Mouse (Mus musculus): ENCODE measurements around the gene Cd163l1. TPM values are rescaled to one million over a fixed set of nuclear protein-coding genes. Genes with fewer than 3 reads are reported as not detected.

The Cd163l1 gene
- total and polyA plus RNA-seq, 3 experiments = not detected

GRCm38 (mm10) chr7:140233696-140234095 is 15.6 kb downstream of the Cd163l1 start:
- Histone ChIP-seq H3K36me3 (ENCODE audit: control insufficient read depth in 1 of 2, insufficient read depth in 2 of 2, low read length in 2 of 2) (no peaks in the 10 kb centered on the region), H3K4me1 (ENCODE audit: control insufficient read depth in 1 of 2, insufficient read depth in 2 of 2, low read length in 2 of 2) (no peaks in the 10 kb centered on the region), H3K79me2 (ENCODE audit: control insufficient read depth, insufficient read depth, low read length, poor library complexity) (no peaks in the 10 kb centered on the region), H3K9me3 (replicated peaks; ENCODE audit: insufficient read depth, low read length) (no peaks in the 10 kb centered on the region), H3K27me3 (ENCODE audit: control insufficient read depth in 1 of 2, insufficient read depth in 2 of 2, low read length in 2 of 2) (no peaks in the 10 kb centered on the region), H3K9ac (ENCODE audit: control insufficient read depth, low read depth, low read length, poor library complexity, severe bottlenecking) (no peak overlapping the region), H3K27ac (ENCODE audit: control insufficient read depth, low read depth, low read length) (no peak overlapping the region), H3K4me3 (ENCODE audit: control insufficient read depth in 1 of 2, insufficient read depth in 1 of 2, low read depth in 2 of 2, low read length in 2 of 2) (no peak overlapping the region)
- no peak for DNase-seq (ENCODE audit: low read depth, low spot score)
- no peak for TF ChIP-seq MEF2A (IDR thresholded peaks at IDR 0.05; ENCODE audit: extremely low read depth, insufficient replicate concordance, low read depth, low read length, poor library complexity, severe bottlenecking)
- TF ChIP-seq JUND (IDR thresholded peaks at IDR 0.05; ENCODE audit: low read depth, low read length) = no peak

GRCm38 (mm10) chr7:140247216-140247615 is 29.1 kb downstream of the Cd163l1 start, which contains the start of gene 5830411N06Rik:
Gene 5830411N06Rik, plus strand, starts transcription at chr7:140247284.
- Histone ChIP-seq H3K79me2 (ENCODE audit: control insufficient read depth, insufficient read depth, low read length, poor library complexity) (no peaks in the 10 kb centered on the region), H3K27me3 (ENCODE audit: control insufficient read depth in 1 of 2, insufficient read depth in 2 of 2, low read length in 2 of 2) (no peaks in the 10 kb centered on the region), H3K4me3 (ENCODE audit: control insufficient read depth in 1 of 2, insufficient read depth in 1 of 2, low read depth in 2 of 2, low read length in 2 of 2) (no peak within 1 kb of the TSS), H3K9ac (ENCODE audit: control insufficient read depth, low read depth, low read length, poor library complexity, severe bottlenecking) (no peak within 1 kb of the TSS), H3K4me1 (ENCODE audit: control insufficient read depth in 1 of 2, insufficient read depth in 2 of 2, low read length in 2 of 2) (no peaks in the 10 kb centered on the region), H3K27ac (ENCODE audit: control insufficient read depth, low read depth, low read length) (no peak within 1 kb of the TSS), H3K36me3 (ENCODE audit: control insufficient read depth in 1 of 2, insufficient read depth in 2 of 2, low read length in 2 of 2) (no peaks in the 10 kb centered on the region), H3K9me3 (replicated peaks; ENCODE audit: insufficient read depth, low read length) (no peaks in the 10 kb centered on the region)
- DNase-seq (ENCODE audit: low read depth, low spot score) = no peak
- TF ChIP-seq POLR2A (IDR thresholded peaks at IDR 0.05; ENCODE audit: control insufficient read depth in 1 of 2, insufficient read depth in 1 of 2, low read depth in 1 of 2, low read length in 2 of 2, poor library complexity in 1 of 2) (no peak), BHLHE40 (IDR thresholded peaks at IDR 0.05; ENCODE audit: borderline replicate concordance, low read depth, low read length) (no peak), MAFK (IDR thresholded peaks at IDR 0.05; ENCODE audit: borderline replicate concordance, low read depth, low read length) (no peak), E2F4 (IDR thresholded peaks at IDR 0.05; ENCODE audit: borderline replicate concordance, low read depth, low read length) (no peak), SMC3 (IDR thresholded peaks at IDR 0.05; ENCODE audit: low read depth, low read length) (no peak), ETS1 (IDR thresholded peaks at IDR 0.05; ENCODE audit: low read depth, low read length) (no peak), JUND (IDR thresholded peaks at IDR 0.05; ENCODE audit: low read depth, low read length) (no peak), MXI1 (IDR thresholded peaks at IDR 0.05; ENCODE audit: low read depth, low read length) (no peak)

GRCm38 (mm10) chr7:140253780-140254299 is 35.8 kb downstream of the Cd163l1 start:
- no peaks in the 10 kb centered on the region for H3K27me3 ChIP-seq (ENCODE audit: control insufficient read depth in 1 of 2, insufficient read depth in 2 of 2, low read length in 2 of 2)
- no peak overlapping the region for H3K9ac ChIP-seq (ENCODE audit: control insufficient read depth, low read depth, low read length, poor library complexity, severe bottlenecking)
- no peaks in the 10 kb centered on the region for H3K9me3 ChIP-seq (replicated peaks; ENCODE audit: insufficient read depth, low read length)
- TF ChIP-seq E2F4 (IDR thresholded peaks at IDR 0.05; ENCODE audit: borderline replicate concordance, low read depth, low read length) (no peak), ETS1 (IDR thresholded peaks at IDR 0.05; ENCODE audit: low read depth, low read length) (no peak), NELFE (IDR thresholded peaks at IDR 0.05; ENCODE audit: low read depth, low read length) (no peak), USF1 (IDR thresholded peaks at IDR 0.05; ENCODE audit: low read depth, low read length) (no peak), KAT2A (conservative IDR thresholded peaks at IDR 0.05; ENCODE audit: low read depth, low read length) (no peak), TAL1 (IDR thresholded peaks at IDR 0.05; ENCODE audit: low read length) (no peak), EP300 (IDR thresholded peaks at IDR 0.05; ENCODE audit: low read depth in 1 of 2, low read length in 2 of 2) (peak; percentile 12 to 17; a peak in 1 of 4 replicates), RCOR1 (IDR thresholded peaks at IDR 0.05; ENCODE audit: low read depth, low read length) (no peak), ZNF384 (IDR thresholded peaks at IDR 0.05; ENCODE audit: low read depth, low read length) (peak; percentile 96), MAZ (IDR thresholded peaks at IDR 0.05; ENCODE audit: low read depth, low read length) (no peak), SIN3A (IDR thresholded peaks at IDR 0.05; ENCODE audit: low read length) (no peak), MYB (IDR thresholded peaks at IDR 0.05; ENCODE audit: low read depth, low read length) (no peak), SMC3 (IDR thresholded peaks at IDR 0.05; ENCODE audit: low read depth, low read length) (no peak), MAX (IDR thresholded peaks at IDR 0.05; ENCODE audit: low read length) (no peak), ZMIZ1 (IDR thresholded peaks at IDR 0.05; ENCODE audit: low read depth, low read length) (no peak)
- no peak overlapping the region for H3K27ac ChIP-seq (ENCODE audit: control insufficient read depth, low read depth, low read length)
- H3K36me3 ChIP-seq (ENCODE audit: control insufficient read depth in 1 of 2, insufficient read depth in 2 of 2, low read length in 2 of 2) = no peaks in the 10 kb centered on the region
- H3K4me3 ChIP-seq (ENCODE audit: control insufficient read depth in 1 of 2, insufficient read depth in 1 of 2, low read depth in 2 of 2, low read length in 2 of 2) = no peak overlapping the region
- no peaks in the 10 kb centered on the region for H3K79me2 ChIP-seq (ENCODE audit: control insufficient read depth, insufficient read depth, low read length, poor library complexity)
- H3K4me1 ChIP-seq (ENCODE audit: control insufficient read depth in 1 of 2, insufficient read depth in 2 of 2, low read length in 2 of 2) = no peaks in the 10 kb centered on the region
- DNase-seq (ENCODE audit: low read depth, low spot score) = peak; percentile 36

All from MEL (cell line).